Mouse (Mus musculus) urinary bladder, adult 2 months (tissue): Measurements from ENCODE around the gene Hoxd12. TPM values are rescaled to one million over a fixed set of nuclear protein-coding genes. Genes with fewer than 3 reads are reported as not detected.

Experiments
- DNase-seq: peaks from one replicate; pipeline ENCODE4 v3.0.0; 2022; ENCODE audit warnings: low spot score
- polyA plus RNA-seq: library from polyadenylated mRNA; depleted of rRNA; stranded (reverse); fragments of >200 nt; gene quantifications from 2 replicates; pipeline ENCODE4 v1.2.3, GENCODE M21; 2012

Hoxd12 gene
- polyA plus RNA-seq, 1 experiment = 2.6 TPM

GRCm38 (mm10) chr2:74663291-74663925, 11.4 kb upstream of the Hoxd12 start:
- no peak for DNase-seq

- no peak for DNase-seq
Measured at GRCm38 (mm10) chr2:74666411-74666810, 8.4 kb upstream of the Hoxd12 start.

- no peak for DNase-seq
Measured at GRCm38 (mm10) chr2:74667191-74667841, 7.5 kb upstream of the Hoxd12 start.

GRCm38 (mm10) chr2:74667842-74668357, 6.9 kb upstream of the Hoxd12 start, which contains the start of gene Hoxd13:
Gene Hoxd13, plus strand, starts transcription at chr2:74668310.
- DNase-seq = no peak

- DNase-seq = no peak
Measured at GRCm38 (mm10) chr2:74668370-74669229, 6.2 kb upstream of the Hoxd12 start.

GRCm38 (mm10) chr2:74669230-74669578, 5.6 kb upstream of the Hoxd12 start:
- DNase-seq = no peak

- no peak for DNase-seq
Measured at GRCm38 (mm10) chr2:74669650-74670235, 5.1 kb upstream of the Hoxd12 start.

- DNase-seq = no peak
Measured at GRCm38 (mm10) chr2:74670632-74671188, 4.1 kb upstream of the Hoxd12 start.

GRCm38 (mm10) chr2:74671847-74672246, 3.0 kb upstream of the Hoxd12 start:
- DNase-seq = no peak

GRCm38 (mm10) chr2:74672481-74673362, 2.1 kb upstream of the Hoxd12 start:
- peak; percentile 51 for DNase-seq

GRCm38 (mm10) chr2:74673835-74674425, 883 bp upstream of the Hoxd12 start:
- no peak for DNase-seq

- no peak for DNase-seq
Measured at GRCm38 (mm10) chr2:74675666-74676282, 961 bp downstream of the Hoxd12 start.

- no peak for DNase-seq
Measured at GRCm38 (mm10) chr2:74676376-74677052, 1.7 kb downstream of the Hoxd12 start.

- no peak for DNase-seq
Measured at GRCm38 (mm10) chr2:74677106-74677505, 2.3 kb downstream of the Hoxd12 start.

GRCm38 (mm10) chr2:74678891-74679595, 4.2 kb downstream of the Hoxd12 start, which contains the start of gene Hoxd11:
Gene Hoxd11, plus strand, starts transcription at chr2:74679557.
- DNase-seq = no peak

GRCm38 (mm10) chr2:74679596-74679971, 4.8 kb downstream of the Hoxd12 start:
- peak; percentile 34 for DNase-seq

- no peak for DNase-seq
Measured at GRCm38 (mm10) chr2:74679980-74680379, 5.2 kb downstream of the Hoxd12 start.

GRCm38 (mm10) chr2:74680561-74681398, 6.0 kb downstream of the Hoxd12 start:
- DNase-seq = no peak
